Mouse (Mus musculus) olfactory bulb, adult 2 months (tissue): ENCODE measurements around the gene Ubash3b. TPM values are rescaled to one million over a fixed set of nuclear protein-coding genes. Genes with fewer than 3 reads are reported as not detected.

Experiments
- H3K27ac ChIP-seq: fragments of 200-500 bp; 2 replicates; pipeline ENCODE4 v1.5.1; 2012; ENCODE audit warnings: low read depth, low read length; ENCODE audit not compliant: insufficient read depth
- H3K4me1 ChIP-seq: fragments of 200-500 bp; 2 replicates; pipeline ENCODE4 v1.6.1; 2012; ENCODE audit warnings: low read length; ENCODE audit not compliant: control insufficient read depth, insufficient read depth
- H3K4me3 ChIP-seq: fragments of 200-500 bp; 2 replicates; pipeline ENCODE4 v1.5.1; 2012; ENCODE audit warnings: mild to moderate bottlenecking, low read depth, low read length, moderate library complexity; ENCODE audit not compliant: insufficient read depth
- CTCF ChIP-seq: fragments of 200-500 bp; IDR thresholded peaks from 2 replicates; pipeline ENCODE4 v1.5.1; 2012; ENCODE audit warnings: low read depth, mild to moderate bottlenecking, low read length, moderate library complexity; ENCODE audit not compliant: insufficient read depth
- POLR2A ChIP-seq: fragments of 200-500 bp; IDR thresholded peaks from 2 replicates; pipeline ENCODE4 v1.6.1; 2012; ENCODE audit warnings: mild to moderate bottlenecking, low read depth, low read length, moderate library complexity; ENCODE audit not compliant: insufficient read depth
- WGBS: fragments of 180-500 bp; shearing (Covaris S2); methylation state at CpG from one replicate; pipeline ENCODE4 v1.1.7; 2018; 5-methylcytosine and 5-hydroxymethylcytosine counted together
- polyA plus RNA-seq: library from polyadenylated mRNA; stranded (reverse); fragments of >200 nt; gene quantifications from 2 replicates; pipeline ENCODE4 v1.2.4, GENCODE M21; 2012; ENCODE audit warnings: low replicate concordance; ENCODE audit not compliant: missing spikeins, insufficient read depth, insufficient read length

Gene Ubash3b
- polyA plus RNA-seq, 1 experiment: not detected

DNA sequence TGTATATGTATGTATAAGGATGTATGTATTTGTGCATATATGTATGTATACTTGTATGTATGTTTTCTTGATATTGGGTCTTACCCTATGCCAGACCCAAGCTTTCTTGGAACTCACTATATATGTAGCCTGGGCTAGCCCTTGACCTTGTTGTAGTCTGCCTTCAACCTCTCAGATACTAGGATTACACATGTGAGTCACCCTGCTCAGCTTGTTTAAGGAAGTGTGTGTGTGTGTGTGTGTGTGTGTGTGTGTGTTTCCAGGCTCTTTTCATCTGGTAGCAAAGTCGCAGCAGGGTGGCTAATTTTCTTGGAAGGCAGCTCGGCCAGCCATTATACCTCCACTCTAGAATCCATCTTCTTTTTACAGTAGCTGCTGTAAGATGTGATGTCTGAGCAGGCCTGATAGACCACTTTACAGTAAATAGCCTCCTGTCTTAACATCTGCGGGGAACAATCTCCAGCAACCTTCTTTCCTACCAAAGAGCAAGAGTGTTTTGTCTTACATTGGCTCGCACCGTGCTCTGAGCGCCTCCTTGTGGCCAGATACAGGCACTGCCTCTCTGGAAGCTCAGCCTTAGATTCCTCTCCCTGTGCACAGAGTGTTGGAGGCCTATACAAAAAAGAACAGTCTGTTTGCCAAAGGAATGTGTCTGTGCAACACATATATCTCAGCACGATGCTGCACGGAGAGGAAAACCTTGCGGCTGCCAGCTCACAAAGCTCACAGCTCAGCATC lies 29.4 kb upstream of the Ubash3b start:
- peak overlapping the region; percentile 98 for H3K27ac ChIP-seq
- WGBS: 6% methylated on average over 9 of the region's 9 CpGs

DNA sequence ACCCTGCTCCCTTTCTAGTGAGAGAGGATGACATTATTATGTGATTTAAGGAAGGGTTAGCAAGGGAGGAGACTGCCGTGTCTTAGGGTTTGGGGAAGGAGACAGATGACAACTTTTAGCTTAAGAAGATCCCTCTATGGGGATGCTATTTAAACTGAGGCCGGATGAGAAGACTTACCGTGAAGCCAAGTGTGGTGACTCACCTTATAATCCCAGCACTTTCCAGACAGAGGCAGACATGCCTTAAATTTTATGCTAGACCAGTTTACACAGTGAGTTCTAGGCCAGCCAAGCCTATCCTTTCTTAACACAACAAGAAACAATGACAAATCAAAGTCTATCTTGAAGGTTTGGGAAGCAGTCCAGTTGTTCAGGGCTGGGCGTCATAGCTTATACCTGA lies 26.4 kb upstream of the Ubash3b start:
- no peak overlapping the region for H3K4me3 ChIP-seq
- TF ChIP-seq CTCF: no peak
- TF ChIP-seq POLR2A: no peak
- peaks cover 11% of the 10 kb centered on the region for H3K4me1 ChIP-seq
- H3K27ac ChIP-seq: no peak overlapping the region
- WGBS: 79% methylated on average over 4 of the region's 4 CpGs

More for the DNA sequence above, 29.4 kb upstream of the Ubash3b start:
- no peak overlapping the region for H3K4me3 ChIP-seq
- peaks cover 11% of the 10 kb centered on the region for H3K4me1 ChIP-seq
- TF ChIP-seq CTCF (peak; percentile 92), POLR2A (no peak)

DNA sequence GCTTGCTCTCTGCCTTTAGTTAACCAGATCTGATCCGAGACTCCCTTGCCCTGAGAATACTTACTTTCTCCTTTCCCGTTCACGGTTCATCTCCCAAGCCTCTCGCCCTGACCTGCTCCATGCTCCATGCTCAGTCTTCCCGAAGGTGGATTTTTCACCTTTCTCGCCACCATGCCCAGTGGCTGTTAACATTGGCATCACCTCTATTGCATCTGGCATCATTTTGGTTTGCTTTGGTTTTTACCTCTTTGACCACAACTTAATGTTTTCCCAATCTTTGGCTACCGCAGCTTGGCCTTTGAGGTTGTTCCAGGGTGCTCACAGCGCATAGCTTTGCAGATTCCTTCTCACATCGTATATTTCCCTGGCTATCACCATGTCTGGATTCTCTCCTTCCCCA lies 26.0 kb upstream of the Ubash3b start:
- no peak overlapping the region for H3K4me3 ChIP-seq
- 95% methylated on average over 9 of the region's 9 CpGs for WGBS
- peaks cover 9% of the 10 kb centered on the region for H3K4me1 ChIP-seq
- no peak overlapping the region for H3K27ac ChIP-seq
- TF ChIP-seq CTCF (no peak), POLR2A (no peak)

DNA sequence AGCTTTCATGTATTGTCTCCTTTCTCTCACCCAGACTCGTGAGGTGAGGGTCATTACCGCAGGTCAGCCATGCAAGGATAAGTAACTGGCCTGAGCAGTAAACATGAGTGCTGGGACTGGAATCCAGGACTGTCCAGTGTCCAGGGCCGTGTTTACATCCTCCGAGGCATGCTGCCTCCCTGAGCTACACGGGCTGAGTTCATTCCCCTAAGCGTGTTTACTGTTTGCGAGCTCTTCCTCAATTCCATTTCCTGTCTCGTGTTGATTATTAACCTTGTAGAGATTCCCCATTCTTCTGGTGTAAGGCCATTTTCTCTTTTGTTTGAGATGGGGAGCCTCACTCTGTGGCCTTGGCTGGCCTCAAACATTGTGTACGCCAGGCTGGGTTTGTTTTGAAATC lies 23.8 kb upstream of the Ubash3b start:
- TF ChIP-seq CTCF: no peak
- TF ChIP-seq POLR2A: no peak
- Histone ChIP-seq H3K4me3 (no peak overlapping the region), H3K27ac (no peak overlapping the region), H3K4me1 (no peaks in the 10 kb centered on the region)
- 80% methylated on average over 9 of the region's 9 CpGs for WGBS

DNA sequence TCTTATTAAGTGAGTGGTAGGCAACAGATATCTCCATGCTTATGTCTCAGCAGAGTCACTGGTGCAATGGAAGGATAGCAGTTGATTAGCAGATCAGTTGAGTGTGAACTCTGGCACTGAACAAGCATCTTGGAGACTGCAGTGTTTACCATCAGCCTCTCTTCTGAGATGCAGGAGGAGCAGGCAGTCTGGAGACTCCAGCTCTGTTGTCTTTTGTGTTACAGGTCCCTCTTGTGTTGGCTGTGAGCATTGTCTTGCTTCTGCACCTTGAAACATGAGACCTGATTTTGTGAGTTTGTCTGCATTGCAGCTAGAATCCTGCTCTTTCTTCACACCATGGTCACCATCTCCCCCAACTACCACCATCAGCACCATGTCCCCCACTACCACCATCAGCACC lies 21.1 kb upstream of the Ubash3b start:
- H3K4me3 ChIP-seq: no peak overlapping the region
- no peak overlapping the region for H3K27ac ChIP-seq
- TF ChIP-seq POLR2A: no peak
- TF ChIP-seq CTCF: no peak
- peaks cover 5% of the 10 kb centered on the region for H3K4me1 ChIP-seq

DNA sequence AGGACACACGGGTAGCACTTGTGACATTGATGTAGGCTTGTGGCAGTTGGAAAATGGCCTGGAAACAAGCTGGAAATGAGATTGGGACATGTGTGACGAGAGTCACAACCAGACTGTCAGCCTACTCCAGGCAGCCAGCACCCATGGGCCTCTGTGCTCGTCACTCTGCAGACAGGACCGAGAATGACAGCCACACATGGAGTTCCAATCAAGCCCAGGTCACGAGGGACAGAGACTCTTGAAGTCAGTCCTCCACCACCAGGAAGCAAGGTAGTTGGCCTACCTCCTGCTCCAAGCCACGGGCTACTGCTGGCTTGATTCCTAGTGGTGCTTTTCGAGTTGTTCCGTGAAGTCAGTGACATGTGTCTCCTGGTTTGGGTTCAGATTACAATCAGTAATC lies 20.3 kb upstream of the Ubash3b start:
- TF ChIP-seq POLR2A: no peak
- no peak for TF ChIP-seq CTCF
- WGBS: 84% methylated on average over 8 of the region's 8 CpGs
- no peak overlapping the region for H3K4me3 ChIP-seq
- H3K4me1 ChIP-seq: peaks cover 5% of the 10 kb centered on the region
- no peak overlapping the region for H3K27ac ChIP-seq

DNA sequence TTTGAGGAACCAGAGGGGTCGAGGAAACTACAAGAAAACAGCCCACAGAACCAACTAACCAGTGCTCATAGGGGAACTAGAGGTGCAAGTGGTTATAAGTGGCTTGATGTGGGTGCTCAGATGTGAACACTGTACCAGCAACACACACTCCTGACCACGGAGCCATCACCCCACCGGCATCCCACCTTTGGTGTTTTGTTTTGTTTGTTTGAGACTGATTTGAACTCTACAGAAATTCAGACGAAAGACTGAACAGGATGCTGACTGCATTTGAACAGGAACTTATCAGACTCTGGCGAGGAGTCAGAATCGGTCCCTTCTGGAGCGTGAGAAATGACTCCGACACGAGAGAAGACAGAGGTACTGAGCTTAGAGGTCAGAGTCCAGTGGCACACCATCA lies 19.9 kb upstream of the Ubash3b start:
- H3K4me1 ChIP-seq: peaks cover 5% of the 10 kb centered on the region
- H3K27ac ChIP-seq: no peak overlapping the region
- no peak overlapping the region for H3K4me3 ChIP-seq
- WGBS: 93% methylated on average over 9 of the region's 9 CpGs
- TF ChIP-seq POLR2A (no peak), CTCF (no peak)

DNA sequence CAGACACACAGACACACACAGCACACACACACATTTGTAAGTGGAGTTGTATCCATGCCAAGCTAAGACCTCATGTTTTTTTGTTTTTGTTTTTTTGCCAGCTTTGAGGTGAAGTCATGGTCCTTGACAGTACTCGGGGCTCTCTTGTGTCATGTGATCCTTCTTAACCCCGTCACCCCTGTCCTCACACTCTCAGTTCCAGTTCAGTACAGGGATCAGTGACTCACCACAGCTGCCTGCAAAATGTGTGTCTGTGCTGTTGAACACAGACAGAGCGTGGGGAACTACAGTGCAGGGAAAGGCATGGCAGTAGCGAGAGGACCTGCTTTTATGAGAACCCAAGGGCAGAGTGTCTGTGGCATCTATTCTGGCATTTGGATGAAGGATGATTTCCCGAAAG lies 17.6 kb upstream of the Ubash3b start:
- TF ChIP-seq CTCF (no peak), POLR2A (no peak)
- WGBS: 50% methylated on average over 5 of the region's 5 CpGs
- H3K4me3 ChIP-seq: no peak overlapping the region
- peak overlapping the region; percentile 14; the same call in 1 of the 2 replicates for H3K27ac ChIP-seq
- H3K4me1 ChIP-seq: peaks cover 5% of the 10 kb centered on the region

DNA sequence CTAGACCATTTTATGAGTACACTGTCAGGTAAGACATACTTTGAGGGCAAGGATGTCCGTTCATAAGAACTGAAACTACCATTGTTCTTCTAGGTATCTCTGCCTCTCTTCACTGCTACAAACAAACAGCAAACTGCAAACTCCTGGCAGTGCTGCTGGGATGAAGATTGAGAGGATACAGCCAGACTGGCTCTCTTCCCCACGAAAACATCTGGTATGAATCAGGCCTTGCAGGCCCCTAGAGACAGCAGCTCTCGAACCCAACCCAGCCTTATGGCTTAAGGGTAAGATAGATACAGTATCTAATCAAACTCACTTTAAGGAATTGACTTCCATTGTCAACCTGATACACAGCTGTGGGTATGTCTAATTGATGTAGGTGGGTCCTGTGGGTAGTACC lies 11.7 kb upstream of the Ubash3b start:
- WGBS: 87% methylated on average over 3 of the region's 3 CpGs
- Histone ChIP-seq H3K4me1 (peaks cover 5% of the 10 kb centered on the region), H3K4me3 (no peak overlapping the region), H3K27ac (no peak overlapping the region)
- TF ChIP-seq CTCF (no peak), POLR2A (no peak)
